Mouse (Mus musculus) bone marrow, adult 2 months (tissue): ENCODE measurements around the gene Fam8a1. TPM values are rescaled to one million over a fixed set of nuclear protein-coding genes. Genes with fewer than 3 reads are reported as not detected.
A peak's percentile ranks its signal among the peaks of the same experiment; 100 is the strongest.

ENCODE experiments used
- H3K27ac ChIP-seq: fragments of 200-500 bp; 2 replicates; pipeline ENCODE4 v1.5.1; 2012; ENCODE audit warnings: low read depth, mild to moderate bottlenecking, control low read depth, inconsistent platforms, low read length; ENCODE audit not compliant: control insufficient read depth, poor library complexity, insufficient read depth
- H3K4me1 ChIP-seq: fragments of 200-500 bp; 2 replicates; pipeline ENCODE4 v1.6.1; 2011; ENCODE audit warnings: low read length; ENCODE audit not compliant: control insufficient read depth, insufficient read depth
- H3K4me3 ChIP-seq: fragments of 200-500 bp; replicated peaks from 2 replicates; pipeline ENCODE3; 2011; ENCODE audit warnings: mild to moderate bottlenecking, low read depth, low read length, control low read depth; ENCODE audit not compliant: control insufficient read depth
- CTCF ChIP-seq: fragments of 200-500 bp; IDR thresholded peaks from 2 replicates; pipeline ENCODE4 v1.5.1; 2011; ENCODE audit warnings: low read length, control low read depth; ENCODE audit not compliant: control insufficient read depth, insufficient read depth
- POLR2A ChIP-seq: fragments of 200-500 bp; IDR thresholded peaks from 2 replicates; pipeline ENCODE4 v1.6.1; 2011; ENCODE audit warnings: low read depth, mild to moderate bottlenecking, control low read depth, low read length, borderline replicate concordance; ENCODE audit not compliant: control insufficient read depth
- WGBS: fragments of 180-500 bp; shearing (Covaris S2); methylation state at CpG from one replicate; pipeline ENCODE4 v1.1.7; 2018; 5-methylcytosine and 5-hydroxymethylcytosine counted together
- polyA plus RNA-seq: library from polyadenylated mRNA; stranded (reverse); fragments of >200 nt; gene quantifications from 2 replicates; pipeline ENCODE4 v1.2.4, GENCODE M21; 2011; ENCODE audit warnings: low replicate concordance; ENCODE audit not compliant: missing spikeins, insufficient read depth, insufficient read length

Fam8a1 gene
- polyA plus RNA-seq, 1 experiment, result 7.4 TPM

DNA sequence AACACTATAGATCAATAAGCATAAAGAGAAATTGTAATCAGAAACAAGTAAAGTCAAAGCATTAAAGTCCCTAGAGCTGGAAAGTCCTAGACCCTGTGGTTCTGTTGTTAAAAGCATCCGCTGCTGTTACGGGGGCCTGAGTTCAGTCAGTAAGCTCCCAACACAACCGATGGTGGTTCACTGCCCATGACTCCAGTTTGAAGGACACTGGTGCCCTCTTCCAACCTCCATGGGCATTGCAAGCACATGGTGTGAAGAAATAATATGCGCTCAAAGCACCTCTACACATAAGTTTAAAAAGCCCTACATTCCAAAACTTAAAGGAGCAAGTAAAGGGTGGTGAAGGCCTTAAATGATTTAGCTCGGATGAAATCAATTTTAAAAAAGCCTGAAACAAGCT is 33.8 kb downstream of the Fam8a1 start:
- WGBS, result 80% methylated on average over 5 of the region's 5 CpGs
- Histone ChIP-seq H3K27ac (no peak overlapping the region), H3K4me3 (no peak overlapping the region), H3K4me1 (no peaks in the 10 kb centered on the region)
- peak; percentile 40; the same call in 1 of the 2 replicates for TF ChIP-seq CTCF
- TF ChIP-seq POLR2A, result no peak

GRCm38 (mm10) chr13:46713486-46713885 is 44.2 kb downstream of the Fam8a1 start:
- no peak overlapping the region for H3K4me3 ChIP-seq
- H3K4me1 ChIP-seq, result no peaks in the 10 kb centered on the region; the same call in 1 of the 2 replicates
- TF ChIP-seq CTCF (no peak), POLR2A (no peak)
- H3K27ac ChIP-seq, result no peak overlapping the region
- WGBS, result 92% methylated on average over 5 of the region's 5 CpGs

DNA sequence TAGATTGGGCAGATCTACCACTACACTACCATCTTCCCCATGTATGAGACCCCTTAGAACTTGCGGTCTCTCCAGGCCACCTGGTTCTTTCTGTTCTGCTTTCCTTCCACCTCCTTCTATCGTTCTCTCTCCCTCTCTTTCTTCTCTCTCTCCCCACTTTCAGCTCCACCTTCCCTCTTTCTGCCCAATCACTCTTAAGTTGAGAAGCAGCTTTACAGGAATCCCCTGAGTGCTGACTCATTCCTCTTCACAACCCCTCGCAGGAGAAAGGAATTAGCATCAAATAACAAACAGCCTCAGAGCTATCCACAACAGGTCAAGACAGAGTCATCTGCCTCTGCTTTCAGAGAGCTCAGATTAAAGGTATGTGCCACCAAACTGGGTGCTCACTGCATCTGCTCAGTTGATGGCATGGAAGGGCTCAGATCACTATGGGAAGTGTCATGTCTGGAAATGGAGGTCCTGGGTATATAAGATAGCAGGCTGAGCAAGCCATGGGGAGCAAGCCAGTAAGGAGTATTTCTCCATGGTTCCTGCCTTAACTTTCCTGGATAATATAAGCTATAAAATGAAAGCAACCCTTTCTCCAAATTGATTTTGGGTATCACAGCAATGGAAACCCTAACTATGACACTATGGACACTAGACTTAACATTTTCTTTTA is 46.8 kb downstream of the Fam8a1 start:
- peaks cover 3% of the 10 kb centered on the region; the same call in 1 of the 2 replicates for H3K4me1 ChIP-seq
- H3K4me3 ChIP-seq, result no peak overlapping the region
- WGBS, result 29% methylated on average over 3 of the region's 3 CpGs
- no peak overlapping the region for H3K27ac ChIP-seq
- TF ChIP-seq POLR2A, result no peak
- TF ChIP-seq CTCF, result no peak

- no peak for TF ChIP-seq POLR2A
- TF ChIP-seq CTCF, result no peak
- WGBS, result 34% methylated on average over 5 of the region's 5 CpGs
- Histone ChIP-seq H3K4me1 (peaks cover 3% of the 10 kb centered on the region; the same call in 1 of the 2 replicates), H3K4me3 (peak overlapping the region; percentile 28), H3K27ac (no peak overlapping the region)
Measured at GRCm38 (mm10) chr13:46718893-46719400, 49.6 kb downstream of the Fam8a1 start.

DNA sequence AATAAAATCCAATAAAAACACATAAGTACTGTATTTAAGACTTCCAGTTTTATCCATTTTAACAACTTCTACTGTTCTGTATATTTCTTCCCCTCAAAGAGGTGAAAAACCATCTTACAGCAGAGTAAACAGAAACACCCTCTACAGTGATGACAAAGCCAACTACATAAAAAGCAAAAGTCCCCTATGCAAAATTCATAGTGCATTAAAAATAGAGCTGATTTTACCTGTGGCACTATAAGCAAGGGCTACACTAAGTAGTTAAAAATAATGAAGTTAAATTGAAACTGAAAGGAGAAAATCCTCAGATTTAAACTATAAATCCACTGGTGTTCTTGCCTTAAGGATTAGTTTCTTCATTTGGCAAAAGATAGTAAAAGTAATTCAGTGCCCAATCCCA is 51.7 kb downstream of the Fam8a1 start:
- TF ChIP-seq POLR2A (no peak), CTCF (no peak)
- H3K4me1 ChIP-seq, result peaks cover 5% of the 10 kb centered on the region; the same call in 1 of the 2 replicates
- H3K27ac ChIP-seq, result no peak overlapping the region
- no peak overlapping the region for H3K4me3 ChIP-seq

GRCm38 (mm10) chr13:46724371-46724770 is 55.0 kb downstream of the Fam8a1 start:
- H3K4me1 ChIP-seq, result peaks cover 3% of the 10 kb centered on the region; the same call in 1 of the 2 replicates
- no peak overlapping the region for H3K4me3 ChIP-seq
- TF ChIP-seq POLR2A, result no peak
- TF ChIP-seq CTCF, result no peak
- no peak overlapping the region for H3K27ac ChIP-seq

DNA sequence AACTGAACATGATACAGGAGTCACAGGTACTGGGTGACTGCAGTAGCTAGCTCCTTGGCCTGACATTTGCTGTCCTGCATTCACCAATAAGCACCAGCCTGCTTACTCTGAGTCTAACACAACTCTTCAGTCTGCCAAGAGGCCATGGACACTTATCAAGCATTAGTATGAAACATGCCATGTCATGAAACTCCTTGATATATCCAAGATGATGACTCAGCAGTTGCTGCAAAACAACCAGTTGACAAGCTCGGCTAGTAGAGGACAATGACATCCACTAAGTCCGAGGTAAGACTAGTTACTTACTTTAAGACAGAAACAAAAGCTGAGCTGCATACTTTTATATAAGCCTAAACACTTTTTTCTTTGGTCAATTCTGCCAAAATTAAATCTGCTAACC is 55.9 kb downstream of the Fam8a1 start:
- H3K27ac ChIP-seq, result no peak overlapping the region; the same call in 1 of the 2 replicates
- no peak for TF ChIP-seq CTCF
- TF ChIP-seq POLR2A, result no peak
- H3K4me1 ChIP-seq, result peaks cover 1% of the 10 kb centered on the region; the same call in 1 of the 2 replicates
- 4% methylated on average over 2 of the region's 2 CpGs for WGBS
- peak overlapping the region; percentile 37 for H3K4me3 ChIP-seq

DNA sequence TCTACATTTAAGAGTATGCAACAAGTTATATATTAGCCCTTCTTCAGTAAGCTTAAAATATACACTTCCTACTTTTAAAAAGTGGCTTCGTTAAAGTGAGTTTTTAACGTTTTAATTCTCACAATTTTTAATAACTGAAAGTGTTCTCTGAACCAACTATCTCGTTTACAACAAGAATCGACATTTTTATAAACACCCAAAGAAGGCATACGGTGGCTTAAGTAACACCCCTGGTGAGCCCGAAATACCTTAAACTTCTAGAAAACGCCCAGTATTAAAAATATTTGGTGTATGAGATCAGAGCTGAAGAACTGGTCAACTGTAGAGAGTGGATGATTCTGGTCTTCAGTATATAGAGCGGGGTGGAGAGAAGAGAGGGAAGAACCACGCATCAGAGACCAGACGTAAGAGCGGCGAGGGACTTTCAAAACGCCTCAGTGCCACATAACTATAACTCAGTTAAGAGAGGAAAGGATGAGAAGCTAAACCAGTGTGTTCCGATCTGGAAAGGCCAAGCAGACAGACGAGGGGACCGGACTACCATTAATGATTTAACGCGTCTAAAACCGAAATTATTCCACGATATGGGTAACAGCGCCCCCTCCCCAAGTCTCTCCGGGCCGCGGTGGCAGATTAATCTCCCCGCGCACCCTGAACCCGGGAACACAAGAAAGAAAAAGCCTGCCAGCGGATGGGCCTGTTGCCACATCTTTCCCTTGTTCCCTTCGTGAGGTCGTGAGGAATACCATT is 57.1 kb downstream of the Fam8a1 start:
- Histone ChIP-seq H3K4me3 (peak overlapping the region; percentile 93), H3K27ac (peak overlapping the region; percentile 95), H3K4me1 (peaks cover 1% of the 10 kb centered on the region; the same call in 1 of the 2 replicates)
- TF ChIP-seq CTCF (no peak), POLR2A (no peak; the same call in 1 of the 2 replicates)
- under 1% methylated on average over 30 of the region's 30 CpGs for WGBS
